Mouse (Mus musculus) E14TG2a.4 (cell line): ENCODE measurements around the gene Map2k7.
"Not testable (repeated sequence)": the region's sequence is repeated elsewhere in the genome, so short reads cannot be mapped to it uniquely, and the experiment has no call there.

Experiments
- H3K27me3 ChIP-seq: 2 replicates; pipeline ENCODE4 v1.6.1; 2014; ENCODE audit warnings: low read length, control low read depth; ENCODE audit not compliant: insufficient read depth
- H3K36me3 ChIP-seq: 2 replicates; pipeline ENCODE4 v1.6.1; 2014; ENCODE audit warnings: low read length, control low read depth; ENCODE audit not compliant: insufficient read depth
- H3K4me1 ChIP-seq: replicated peaks from 2 replicates; pipeline ENCODE4 v1.6.1; 2014; ENCODE audit warnings: low read depth, low read length, control low read depth
- H3K4me3 ChIP-seq: replicated peaks from 2 replicates; pipeline ENCODE4 v1.5.1; 2014; ENCODE audit warnings: mild to moderate bottlenecking, low read length
- H3K9me3 ChIP-seq: 2 replicates; pipeline ENCODE4 v1.6.1; 2014; ENCODE audit warnings: low read length, control low read depth
- CTCF ChIP-seq: conservative IDR thresholded peaks from 2 replicates; pipeline ENCODE4 v1.5.1; 2014; ENCODE audit warnings: low read length
- NANOG ChIP-seq: IDR thresholded peaks from 2 replicates; pipeline ENCODE4 v1.6.1; 2014; ENCODE audit warnings: borderline replicate concordance, low read length, mixed read lengths
- POU5F1 ChIP-seq: IDR thresholded peaks from 2 replicates; pipeline ENCODE4 v1.6.1; 2014; ENCODE audit warnings: low read length, borderline replicate concordance

Gene Map2k7

GRCm38 (mm10) chr8:4252116-4252760, 13.7 kb downstream of the Map2k7 start:
- Histone ChIP-seq H3K4me1 (peaks cover 70% of the 10 kb centered on the region), H3K4me3 (peak overlapping the region; percentile 86), H3K9me3 (no peaks in the 10 kb centered on the region), H3K27me3 (peaks cover 13% of the 10 kb centered on the region), H3K36me3 (peaks cover 40% of the 10 kb centered on the region)
- no peak for TF ChIP-seq CTCF
- TF ChIP-seq POU5F1 = no peak
- no peak for TF ChIP-seq NANOG

GRCm38 (mm10) chr8:4252934-4253841, 14.6 kb downstream of the Map2k7 start, which contains the start of gene Snapc2:
Gene Snapc2 (plus strand): TSS chr8:4253080.
- H3K9me3 ChIP-seq = no peaks in the 10 kb centered on the region
- peaks cover 70% of the 10 kb centered on the region for H3K4me1 ChIP-seq
- H3K4me3 ChIP-seq = peak within 1 kb of the TSS; percentile 86
- no peak for TF ChIP-seq POU5F1
- TF ChIP-seq CTCF = no peak
- no peak for TF ChIP-seq NANOG
- peaks cover 45% of the 10 kb centered on the region for H3K36me3 ChIP-seq
- H3K27me3 ChIP-seq = peaks cover 13% of the 10 kb centered on the region

- no peak for TF ChIP-seq NANOG
- TF ChIP-seq CTCF = no peak
- no peak for TF ChIP-seq POU5F1
- peak overlapping the region; percentile 86 for H3K4me3 ChIP-seq
Measured at GRCm38 (mm10) chr8:4254001-4254400, 15.5 kb downstream of the Map2k7 start.

GRCm38 (mm10) chr8:4255471-4255870, 16.9 kb downstream of the Map2k7 start:
- peaks cover 60% of the 10 kb centered on the region for H3K4me1 ChIP-seq
- peaks cover 51% of the 10 kb centered on the region for H3K36me3 ChIP-seq
- not testable (repeated sequence) for H3K4me3 ChIP-seq, H3K27me3 ChIP-seq, H3K9me3 ChIP-seq

More at GRCm38 (mm10) chr8:4254001-4254400, 15.5 kb downstream of the Map2k7 start:
- H3K4me1 ChIP-seq = peaks cover 62% of the 10 kb centered on the region
- peaks cover 10% of the 10 kb centered on the region for H3K27me3 ChIP-seq
- H3K36me3 ChIP-seq = peaks cover 38% of the 10 kb centered on the region
- H3K9me3 ChIP-seq = no peaks in the 10 kb centered on the region

- Histone ChIP-seq H3K36me3 (peaks cover 65% of the 10 kb centered on the region), H3K27me3 (no peaks in the 10 kb centered on the region), H3K4me3 (no peak overlapping the region), H3K9me3 (no peaks in the 10 kb centered on the region), H3K4me1 (peaks cover 50% of the 10 kb centered on the region)
- TF ChIP-seq NANOG (no peak), POU5F1 (no peak), CTCF (no peak)
Measured at GRCm38 (mm10) chr8:4256911-4257310, 18.4 kb downstream of the Map2k7 start.

GRCm38 (mm10) chr8:4257350-4257749, 18.8 kb downstream of the Map2k7 start:
- H3K9me3 ChIP-seq = no peaks in the 10 kb centered on the region
- TF ChIP-seq CTCF = no peak
- no peak for TF ChIP-seq POU5F1
- no peak for TF ChIP-seq NANOG
- H3K27me3 ChIP-seq = no peaks in the 10 kb centered on the region
- H3K4me1 ChIP-seq = peaks cover 45% of the 10 kb centered on the region
- no peak overlapping the region for H3K4me3 ChIP-seq
- H3K36me3 ChIP-seq = peaks cover 69% of the 10 kb centered on the region

- H3K27me3 ChIP-seq = no peaks in the 10 kb centered on the region
- H3K4me3 ChIP-seq = peak overlapping the region; percentile 84
- H3K36me3 ChIP-seq = peaks cover 78% of the 10 kb centered on the region
- peaks cover 41% of the 10 kb centered on the region for H3K4me1 ChIP-seq
- no peaks in the 10 kb centered on the region for H3K9me3 ChIP-seq
- TF ChIP-seq NANOG (no peak), CTCF (peak; percentile 87)
Measured at GRCm38 (mm10) chr8:4258233-4258632, 19.7 kb downstream of the Map2k7 start.

GRCm38 (mm10) chr8:4258678-4259077, 20.1 kb downstream of the Map2k7 start:
- peak overlapping the region; percentile 84 for H3K4me3 ChIP-seq
- no peaks in the 10 kb centered on the region for H3K9me3 ChIP-seq
- peaks cover 83% of the 10 kb centered on the region for H3K36me3 ChIP-seq
- no peaks in the 10 kb centered on the region for H3K27me3 ChIP-seq
- no peak for TF ChIP-seq NANOG
- TF ChIP-seq POU5F1 = no peak
- no peak for TF ChIP-seq CTCF
- peaks cover 38% of the 10 kb centered on the region for H3K4me1 ChIP-seq
